Mouse (Mus musculus) heart, embryonic 14.5 days (tissue): ENCODE data around the gene Gucy2d. TPM values are rescaled to one million over a fixed set of nuclear protein-coding genes. Genes with fewer than 3 reads are reported as not detected.

ENCODE experiments used
- ATAC-seq: fragments of 200-750 bp; cut with Nextera tagmentation; 2 replicates; pipeline ENCODE4 v1.8.0; 2017; ENCODE audit warnings: low read depth, moderate TSS enrichment; ENCODE audit not compliant: insufficient number of reproducible peaks, insufficient read depth, low FRiP score
- H3K27ac ChIP-seq, 2 experiments: fragments of 200-500 bp in 1 of 2; fragments of 300-500 bp in 1 of 2; sonication (generic) in 1 of 2; replicated peaks in 1 of 2; 2 replicates each; pipeline ENCODE4 v1.5.1; 2012 to 2014; ENCODE audit warnings: low read depth in 2 of 2, low read length in 2 of 2, control low read depth in 1 of 2, mild to moderate bottlenecking in 1 of 2, mixed read lengths in 1 of 2; ENCODE audit not compliant: control insufficient read depth in 1 of 2, insufficient read depth in 1 of 2
- H3K27me3 ChIP-seq: fragments of 300-500 bp; sonication (generic); 2 replicates; pipeline ENCODE4 v1.6.1; 2014; ENCODE audit warnings: mild to moderate bottlenecking, low read length, control low read depth; ENCODE audit not compliant: control insufficient read depth, insufficient read depth
- H3K36me3 ChIP-seq: fragments of 300-500 bp; sonication (generic); 2 replicates; pipeline ENCODE4 v1.6.1; 2014; ENCODE audit warnings: mild to moderate bottlenecking, control low read depth, low read length, mixed read lengths; ENCODE audit not compliant: control insufficient read depth, insufficient read depth
- H3K4me1 ChIP-seq, 2 experiments: fragments of 200-500 bp in 1 of 2; fragments of 300-500 bp in 1 of 2; sonication (generic) in 1 of 2; 2 replicates each; pipeline ENCODE4 v1.6.1; 2012 to 2014; ENCODE audit warnings: low read length in 2 of 2, control low read depth in 1 of 2, mixed read lengths in 1 of 2; ENCODE audit not compliant: control insufficient read depth in 2 of 2, insufficient read depth in 2 of 2
- H3K4me2 ChIP-seq: fragments of 300-500 bp; sonication (generic); 2 replicates; pipeline ENCODE4 v1.6.1; 2014; ENCODE audit warnings: mild to moderate bottlenecking, low read length
- H3K4me3 ChIP-seq, 2 experiments: fragments of 200-500 bp in 1 of 2; fragments of 300-500 bp in 1 of 2; sonication (generic) in 1 of 2; 2 replicates each; pipeline ENCODE4 v1.5.1; 2012 to 2014; ENCODE audit warnings: low read length in 2 of 2, mild to moderate bottlenecking in 2 of 2, control low read depth in 1 of 2, low read depth in 1 of 2, moderate library complexity in 1 of 2; ENCODE audit not compliant: control insufficient read depth in 1 of 2, insufficient read depth in 1 of 2
- H3K9ac ChIP-seq: fragments of 300-500 bp; sonication (generic); 2 replicates; pipeline ENCODE4 v1.6.1; 2014; ENCODE audit warnings: mild to moderate bottlenecking, low read length
- H3K9me3 ChIP-seq: fragments of 300-500 bp; sonication (generic); 2 replicates; pipeline ENCODE4 v1.6.1; 2016; ENCODE audit warnings: low read length, control low read depth; ENCODE audit not compliant: control insufficient read depth
- WGBS: fragments of 180-500 bp; shearing (Covaris S2); extraction: QIAGEN DNeasy Blood & Tissue Kit; methylation state at CpG from one replicate; pipeline ENCODE4 v1.1.7; 2014; 5-methylcytosine and 5-hydroxymethylcytosine counted together
- polyA plus RNA-seq: library from polyadenylated mRNA; unstranded; fragments of >200 nt; fragmentation: Nextera tagmentation; extraction: Ambion mirVana; gene quantifications from 2 replicates; pipeline ENCODE4 v1.2.1, GENCODE M21; 2014

Gucy2d gene
- polyA plus RNA-seq, 1 experiment from 2014 or later = not detected

DNA sequence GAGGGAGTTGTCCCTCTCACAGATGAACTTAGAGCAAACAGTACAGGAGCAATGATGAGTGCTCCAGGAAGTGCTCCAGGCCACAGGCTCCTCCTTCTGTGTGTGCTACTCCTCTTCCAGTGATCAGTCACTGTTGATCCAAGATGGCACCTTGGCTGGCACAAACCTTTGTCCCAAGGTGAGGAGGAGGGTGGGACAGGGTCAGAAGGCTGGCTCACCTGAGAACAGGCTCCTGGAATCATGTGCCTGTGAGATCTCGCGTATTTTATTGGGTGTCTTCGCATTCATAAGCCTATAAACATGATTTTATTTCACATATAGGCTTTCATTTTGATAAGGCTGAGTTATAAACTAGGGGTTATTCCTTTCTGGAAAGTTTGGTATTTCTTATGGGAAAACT is 14.7 kb upstream of the Gucy2d start:
- H3K27ac ChIP-seq = no peak overlapping the region
- peaks cover 0 to 8% of the 10 kb centered on the region in 2 experiments; a peak in 2 of 4 replicates for H3K4me1 ChIP-seq
- H3K4me3 ChIP-seq = no peak overlapping the region
- H3K4me2 ChIP-seq = no peak overlapping the region
- H3K36me3 ChIP-seq = no peaks in the 10 kb centered on the region
- no peak overlapping the region for H3K9ac ChIP-seq
- H3K27me3 ChIP-seq = no peaks in the 10 kb centered on the region
- ATAC-seq = no peak
- 93% methylated on average over 3 of the region's 3 CpGs for WGBS
- H3K9me3 ChIP-seq = no peaks in the 10 kb centered on the region

DNA sequence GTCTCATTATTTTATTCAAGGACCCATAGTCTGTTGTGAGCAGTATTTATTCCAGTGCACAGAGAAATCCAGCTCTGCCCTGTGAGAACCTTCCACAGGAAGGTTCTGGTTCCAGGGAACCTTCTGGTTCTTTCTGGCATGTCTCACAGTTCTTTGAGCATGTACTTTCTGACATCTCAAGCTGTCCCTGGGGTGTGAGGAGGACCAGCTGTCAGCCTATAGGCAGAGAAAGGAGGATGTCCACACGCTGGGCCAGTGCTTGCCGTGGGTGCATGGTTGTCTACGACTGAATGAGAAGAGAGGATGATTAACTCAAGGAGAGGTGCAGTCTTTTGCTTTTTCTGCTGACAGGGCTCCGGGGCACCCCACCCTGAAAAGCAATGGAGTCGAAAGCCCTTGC is 13.6 kb upstream of the Gucy2d start:
- no peaks in the 10 kb centered on the region for H3K27me3 ChIP-seq
- ATAC-seq = no peak
- H3K4me1 ChIP-seq = peaks cover 0 to 8% of the 10 kb centered on the region in 2 experiments; a peak in 2 of 4 replicates
- H3K9me3 ChIP-seq = no peaks in the 10 kb centered on the region
- no peak overlapping the region for H3K4me3 ChIP-seq
- 77% methylated on average over 5 of the region's 5 CpGs for WGBS
- no peak overlapping the region for H3K9ac ChIP-seq
- H3K36me3 ChIP-seq = no peaks in the 10 kb centered on the region
- no peak overlapping the region for H3K4me2 ChIP-seq
- H3K27ac ChIP-seq = no peak overlapping the region

DNA sequence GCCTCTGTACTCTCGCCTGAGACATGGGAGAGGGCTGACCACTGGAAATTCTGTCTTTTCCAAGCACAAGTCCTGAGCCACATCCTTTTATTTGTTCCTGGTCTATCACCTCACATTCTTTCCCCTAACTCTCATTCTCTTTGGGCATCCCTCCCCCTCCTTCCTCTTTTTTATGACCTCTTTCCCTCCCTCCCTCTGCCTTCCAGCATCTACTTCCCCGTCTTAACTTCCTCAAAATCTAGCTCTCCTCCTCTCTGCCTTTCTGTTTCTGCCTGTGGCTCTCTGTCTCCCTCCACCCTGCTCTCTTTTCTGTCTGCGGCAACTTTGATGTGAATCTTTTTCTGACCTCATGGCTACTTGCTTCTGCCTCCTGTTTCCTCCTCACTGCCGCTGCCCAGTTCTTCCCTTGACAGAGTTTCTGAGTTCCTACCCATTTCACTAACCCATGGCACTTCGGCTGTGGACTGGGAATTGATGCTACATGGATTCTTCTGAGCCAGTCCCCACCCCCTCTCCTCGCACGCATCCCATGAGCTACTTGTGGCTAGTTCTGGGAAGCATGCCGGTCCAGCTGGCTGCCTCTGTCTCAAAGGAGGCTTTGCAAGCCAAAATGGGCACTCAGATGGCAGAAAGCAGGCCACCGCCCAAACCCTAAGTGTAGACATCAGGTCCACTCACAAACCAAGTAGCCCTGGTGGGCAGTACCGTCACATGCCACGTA is 12.9 kb upstream of the Gucy2d start:
- ATAC-seq = no peak
- Histone ChIP-seq H3K4me2 (no peak overlapping the region), H3K9me3 (no peaks in the 10 kb centered on the region), H3K9ac (no peak overlapping the region), H3K27ac (no peak overlapping the region), H3K4me1 (peaks cover 0 to 8% of the 10 kb centered on the region in 2 experiments; a peak in 2 of 4 replicates), H3K4me3 (no peak overlapping the region), H3K27me3 (no peaks in the 10 kb centered on the region), H3K36me3 (no peaks in the 10 kb centered on the region)
- 78% methylated on average over 11 of the region's 11 CpGs for WGBS

DNA sequence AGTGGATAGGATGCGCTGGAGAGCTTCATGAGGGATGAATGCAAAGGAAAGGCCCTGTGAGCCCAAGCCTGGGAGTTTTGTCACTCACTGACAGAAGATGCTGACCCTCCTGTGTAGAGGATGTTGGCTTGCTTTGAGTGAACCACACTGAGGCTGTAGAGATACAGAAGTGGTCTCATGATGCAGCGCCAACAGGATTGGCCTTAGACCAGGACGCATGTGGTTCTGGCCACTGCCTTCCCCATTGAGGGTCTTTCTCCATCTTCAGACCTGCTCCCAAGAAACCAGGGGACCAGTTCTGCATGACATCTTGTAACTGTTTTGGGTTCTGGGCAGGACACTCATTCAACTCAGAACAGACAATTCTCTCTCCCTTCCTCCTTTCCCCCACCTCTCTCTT is 10.6 kb upstream of the Gucy2d start:
- H3K4me2 ChIP-seq = no peak overlapping the region
- H3K27ac ChIP-seq = no peak overlapping the region
- H3K27me3 ChIP-seq = no peaks in the 10 kb centered on the region
- H3K9ac ChIP-seq = no peak overlapping the region
- WGBS = 83% methylated on average over 3 of the region's 3 CpGs
- no peak overlapping the region for H3K4me3 ChIP-seq
- H3K36me3 ChIP-seq = no peaks in the 10 kb centered on the region
- no peaks in the 10 kb centered on the region for H3K9me3 ChIP-seq
- peaks cover 0 to 2% of the 10 kb centered on the region in 2 experiments; a peak in 1 of 4 replicates for H3K4me1 ChIP-seq
- no peak for ATAC-seq

DNA sequence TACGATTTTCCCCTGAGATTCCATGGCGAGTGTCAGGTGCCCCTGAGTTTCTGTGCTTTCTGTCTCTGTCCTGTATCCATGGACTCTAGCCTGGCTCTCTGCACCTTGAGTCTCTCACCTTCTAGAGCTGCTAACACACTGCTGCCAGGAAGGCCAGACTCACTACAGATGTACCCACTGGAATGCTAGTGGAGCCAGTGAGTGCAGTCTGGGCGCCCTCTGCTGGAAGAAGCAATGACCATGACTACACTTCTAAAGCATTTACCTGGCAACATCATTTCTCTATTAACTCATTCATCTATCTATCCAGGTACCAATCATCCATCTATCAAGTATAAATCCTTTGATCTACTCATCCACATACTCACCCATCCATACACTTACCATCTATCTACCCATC is 9.4 kb upstream of the Gucy2d start:
- no peak overlapping the region for H3K4me2 ChIP-seq
- H3K4me1 ChIP-seq = peaks cover 0 to 2% of the 10 kb centered on the region in 2 experiments; a peak in 1 of 4 replicates
- H3K4me3 ChIP-seq = no peak overlapping the region
- H3K36me3 ChIP-seq = no peaks in the 10 kb centered on the region
- H3K9me3 ChIP-seq = no peaks in the 10 kb centered on the region
- 40% methylated on average over 3 of the region's 3 CpGs for WGBS
- no peak overlapping the region for H3K27ac ChIP-seq
- H3K27me3 ChIP-seq = no peaks in the 10 kb centered on the region
- ATAC-seq = no peak
- no peak overlapping the region for H3K9ac ChIP-seq

DNA sequence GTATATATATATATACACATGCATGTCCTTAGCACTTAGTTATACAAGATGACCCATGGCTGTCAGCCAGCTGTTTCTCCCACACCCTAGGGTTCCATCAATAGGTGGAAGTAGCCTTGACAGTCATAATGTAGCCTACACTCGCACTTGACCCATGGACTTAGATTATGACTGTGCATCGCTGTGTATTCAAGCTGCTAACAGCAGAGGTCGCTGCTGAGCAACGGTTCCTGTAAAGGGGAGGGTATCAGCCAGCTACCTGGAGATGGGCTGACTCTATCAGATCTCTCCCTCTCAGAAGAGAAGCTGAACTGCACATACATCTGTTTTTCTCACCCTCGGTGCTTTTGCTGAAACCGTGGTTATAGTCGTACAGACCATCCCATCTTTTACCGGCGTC is 2.6 kb upstream of the Gucy2d start:
- H3K36me3 ChIP-seq = no peaks in the 10 kb centered on the region
- whole genome bisulfite sequencing = 37% methylated on average over 9 of the region's 9 CpGs
- H3K27ac ChIP-seq = no peak overlapping the region
- ATAC-seq = no peak
- no peaks in the 10 kb centered on the region for H3K9me3 ChIP-seq
- H3K4me1 ChIP-seq = peaks cover 0 to 4% of the 10 kb centered on the region in 2 experiments; a peak in 1 of 4 replicates
- no peaks in the 10 kb centered on the region for H3K27me3 ChIP-seq
- no peak overlapping the region for H3K4me2 ChIP-seq
- H3K9ac ChIP-seq = no peak overlapping the region
- H3K4me3 ChIP-seq = no peak overlapping the region

DNA sequence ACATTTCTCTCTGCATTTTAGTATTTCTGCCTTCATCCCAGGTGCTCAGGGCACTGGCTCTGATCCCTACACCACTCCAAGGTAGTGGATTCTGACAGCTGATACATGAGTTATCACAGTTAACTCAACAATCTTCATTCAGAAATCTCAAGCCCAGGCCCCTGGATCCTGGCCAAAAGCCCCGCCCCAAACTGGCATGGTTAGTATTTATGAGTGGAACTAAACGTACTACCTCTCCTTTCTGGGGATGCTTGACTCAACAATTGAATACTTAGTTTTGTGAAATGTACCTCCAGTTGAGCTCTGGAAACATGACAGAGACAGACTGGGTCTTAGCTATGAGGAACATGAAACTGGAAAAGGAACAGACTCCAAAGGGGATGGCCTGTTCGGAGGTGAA is 6.7 kb downstream of the Gucy2d start:
- Histone ChIP-seq H3K27me3 (no peaks in the 10 kb centered on the region), H3K4me1 (no peaks in the 10 kb centered on the region), H3K27ac (no peak overlapping the region), H3K9ac (no peak overlapping the region), H3K9me3 (no peaks in the 10 kb centered on the region), H3K4me3 (no peak overlapping the region), H3K36me3 (no peaks in the 10 kb centered on the region), H3K4me2 (no peak overlapping the region)
- ATAC-seq = no peak
- WGBS = 60% methylated on average over 3 of the region's 3 CpGs
